Mouse (Mus musculus): ENCODE measurements around the gene Tmem132b.
"Not testable (repeated sequence)": the region's sequence is repeated elsewhere in the genome, so short reads cannot be mapped to it uniquely, and the experiment has no call there.

Tmem132b gene

DNA sequence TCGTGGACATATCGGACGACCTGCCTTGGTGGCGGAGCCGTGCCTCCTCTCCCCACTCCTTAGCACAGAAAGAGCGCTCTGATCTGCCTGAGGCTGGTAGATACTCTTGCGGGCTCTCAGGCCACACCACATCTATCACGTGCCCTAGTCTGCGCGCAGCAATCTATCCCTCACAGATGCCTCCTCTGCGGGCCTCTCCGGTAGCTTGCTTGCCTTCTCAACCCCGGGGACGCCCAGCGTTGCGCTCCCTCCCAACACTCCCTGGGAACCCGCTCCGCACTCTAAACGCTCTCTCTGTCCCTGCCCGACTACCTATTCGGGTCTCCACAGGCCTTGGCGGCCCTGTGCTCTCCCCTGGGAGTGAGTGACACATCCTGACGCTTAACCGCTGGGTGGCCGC, at the start of gene Tmem132b:
Tmem132b (plus strand) TSS at position 141 of the 400 bp plus-strand sequence.
- no peak for DNase-seq

GRCm38 (mm10) chr5:125482474-125482873, 49.1 kb upstream of the Tmem132b start:
- DNase-seq: no peak

DNA sequence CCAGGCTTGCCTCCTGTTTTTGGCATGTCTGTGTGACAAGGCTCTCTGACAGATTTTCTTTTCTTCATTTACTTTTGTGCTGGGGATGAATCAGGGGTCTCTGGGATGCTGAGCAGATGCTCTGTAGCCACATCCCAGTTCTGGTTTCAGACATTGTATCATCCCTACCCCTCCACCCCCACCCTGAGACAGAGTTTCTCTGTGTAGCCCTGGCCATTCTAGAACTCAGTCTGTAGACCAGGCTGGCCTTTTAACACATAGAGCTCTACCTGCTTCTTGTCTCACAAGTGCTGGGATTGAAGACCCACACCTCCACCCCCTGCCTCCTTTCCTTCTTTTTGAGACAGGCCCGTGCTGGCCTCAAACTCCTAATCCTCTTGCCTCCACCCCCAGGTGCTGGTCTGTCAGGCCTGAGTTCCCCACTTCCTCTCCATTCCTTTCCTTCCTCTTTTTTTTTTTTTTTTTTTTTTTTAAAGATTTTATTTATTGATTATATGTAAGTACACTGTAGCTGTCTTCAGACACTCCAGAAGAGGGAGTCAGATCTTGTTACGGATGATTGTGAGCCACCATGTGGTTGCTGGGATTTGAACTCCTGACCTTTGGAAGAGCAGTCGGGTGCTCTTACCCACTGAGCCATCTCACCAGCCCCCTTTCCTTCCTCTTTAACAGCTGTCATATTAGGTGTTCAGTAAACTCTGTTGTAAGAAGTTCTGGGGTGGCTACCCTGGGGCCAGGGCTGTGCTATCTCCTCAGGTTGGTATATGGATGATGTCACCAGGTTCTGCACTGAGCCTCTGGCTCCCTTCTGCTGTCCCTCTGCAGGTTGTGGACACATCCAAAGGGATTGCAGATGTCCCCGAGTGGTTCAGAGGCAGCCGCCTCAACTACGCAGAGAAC, 47.6 kb upstream of the Tmem132b start:
- DNase-seq: no peak

DNA sequence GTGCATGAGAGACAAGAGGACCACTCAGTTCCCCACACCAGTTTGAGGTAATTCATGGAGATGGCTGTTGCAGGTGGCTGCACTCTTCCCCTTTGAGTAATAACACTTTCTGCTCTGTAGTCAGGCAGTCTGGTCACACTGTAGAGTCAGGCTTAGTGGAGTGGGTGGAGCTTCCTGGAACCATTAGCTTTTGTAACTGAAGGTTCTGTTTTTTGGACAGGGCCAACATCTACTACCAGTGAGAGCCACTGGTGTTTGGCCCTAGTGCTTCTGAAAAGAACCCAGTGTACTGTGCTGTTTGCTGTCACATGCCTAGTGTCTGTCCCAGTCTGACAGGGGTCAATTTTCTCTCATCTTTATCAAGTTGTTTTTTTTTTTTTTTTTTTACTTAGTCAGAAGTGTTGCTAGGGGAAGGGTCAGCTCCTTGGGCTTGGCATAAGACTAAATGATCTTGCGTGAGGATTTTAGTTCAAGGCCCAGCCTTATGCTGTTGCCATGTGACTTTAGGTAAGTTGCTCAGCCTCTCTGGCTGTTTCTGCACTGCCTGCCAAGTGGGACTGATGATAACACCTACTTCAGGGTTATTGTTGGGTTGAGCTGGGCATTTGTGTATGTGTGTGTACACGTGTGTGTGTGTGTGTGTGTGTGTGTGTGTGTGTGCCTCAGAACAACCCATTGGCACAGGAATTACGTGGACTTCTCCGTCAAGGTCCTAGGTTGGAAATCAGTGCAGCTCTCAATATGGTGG, 46.4 kb upstream of the Tmem132b start:
- DNase-seq: no peak

DNA sequence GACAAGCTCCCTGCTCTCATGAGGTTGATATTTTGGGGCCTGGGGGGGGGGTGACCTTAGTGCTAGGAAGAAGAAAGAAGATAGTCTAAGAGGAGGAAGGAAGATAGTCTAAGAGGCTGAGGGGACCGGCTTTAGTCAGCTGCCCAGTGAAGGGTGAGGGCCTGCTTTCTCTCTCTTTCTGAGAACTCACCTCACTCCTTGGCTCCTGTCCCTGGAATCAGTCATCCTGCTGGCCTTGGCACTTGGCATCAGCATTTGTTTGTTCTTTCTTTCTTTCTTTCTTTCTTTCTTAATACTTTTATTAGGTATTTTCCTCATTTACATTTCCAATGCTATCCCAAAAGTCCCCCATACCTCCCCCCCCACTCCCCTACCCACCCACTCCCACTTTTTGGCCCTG, 45.5 kb upstream of the Tmem132b start:
- DNase-seq: no peak

DNA sequence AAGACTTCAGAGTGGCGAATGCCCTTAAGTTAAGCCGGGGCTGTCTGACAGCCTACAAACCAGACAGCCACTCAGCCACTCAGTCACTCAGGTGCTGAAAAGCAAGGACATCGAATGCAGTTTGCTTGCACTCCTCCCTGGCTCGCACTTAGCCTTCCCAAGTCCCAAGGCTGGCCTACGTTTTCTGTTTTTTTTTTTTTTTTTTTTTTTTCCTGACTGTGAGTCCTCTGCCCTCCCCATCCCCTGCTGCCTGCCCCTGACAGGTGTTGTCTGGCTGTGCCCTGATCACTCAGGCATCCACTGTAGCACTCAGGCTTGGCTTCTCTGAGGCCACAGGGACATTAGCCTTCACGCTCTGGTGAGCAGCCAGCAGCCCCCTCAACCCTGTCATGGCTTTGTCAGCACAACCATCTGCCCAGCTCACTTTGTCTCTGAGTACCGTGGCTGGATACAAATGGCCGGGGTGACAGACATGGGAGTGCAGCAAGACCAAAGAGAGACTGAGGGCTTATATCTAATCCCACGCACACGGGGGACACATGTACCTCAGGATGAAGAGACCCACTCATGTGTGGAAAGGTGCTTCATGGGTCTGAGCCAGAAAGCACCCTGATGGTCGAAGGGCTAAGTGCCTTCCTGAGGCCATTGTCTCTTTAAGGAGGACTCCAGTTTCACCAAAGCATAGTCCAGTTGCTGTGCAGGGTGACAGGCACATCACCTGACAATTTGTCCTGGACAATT, 44.0 kb upstream of the Tmem132b start:
- DNase-seq: peak; percentile 83

DNA sequence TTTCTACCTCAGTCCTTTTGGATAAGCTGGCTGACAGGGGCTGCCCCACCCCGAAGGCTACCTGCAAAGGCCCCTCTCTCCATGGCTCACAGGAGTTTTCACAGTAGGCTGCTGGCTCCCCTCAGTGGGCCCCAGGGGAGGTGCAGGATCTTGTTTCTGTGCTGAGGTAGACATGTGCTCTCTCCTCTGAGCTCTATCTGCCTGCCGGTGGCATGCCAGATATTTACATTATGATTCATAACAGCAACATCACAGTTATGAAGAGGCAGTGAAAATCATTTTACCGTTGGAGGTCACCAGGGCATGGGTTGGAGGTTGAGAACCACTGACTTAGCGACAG, 43.5 kb upstream of the Tmem132b start:
- DNase-seq: no peak

- DNase-seq: not testable (repeated sequence)
Measured at GRCm38 (mm10) chr5:125488953-125489352, 42.6 kb upstream of the Tmem132b start.

DNA sequence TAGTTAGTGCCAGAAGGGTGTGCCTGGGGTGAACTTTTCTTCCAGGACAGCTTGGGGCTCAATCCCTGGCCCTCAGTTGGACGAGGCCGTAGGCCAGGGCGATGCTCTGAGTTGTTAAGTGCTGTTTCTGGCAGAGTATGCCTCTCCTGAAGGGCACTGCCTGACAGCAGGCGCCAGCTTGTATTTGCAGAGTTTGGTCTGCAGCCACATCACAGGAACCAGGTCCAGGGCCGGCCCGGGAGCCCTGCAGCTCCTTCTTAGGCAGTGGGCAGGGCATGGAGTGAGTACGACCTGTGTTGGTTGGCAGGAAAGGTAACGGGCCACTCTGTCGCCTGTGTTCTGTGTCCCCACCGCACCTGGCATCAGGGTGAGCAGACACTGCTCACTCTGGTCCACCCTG, 40.5 kb upstream of the Tmem132b start:
- no peak for DNase-seq

DNA sequence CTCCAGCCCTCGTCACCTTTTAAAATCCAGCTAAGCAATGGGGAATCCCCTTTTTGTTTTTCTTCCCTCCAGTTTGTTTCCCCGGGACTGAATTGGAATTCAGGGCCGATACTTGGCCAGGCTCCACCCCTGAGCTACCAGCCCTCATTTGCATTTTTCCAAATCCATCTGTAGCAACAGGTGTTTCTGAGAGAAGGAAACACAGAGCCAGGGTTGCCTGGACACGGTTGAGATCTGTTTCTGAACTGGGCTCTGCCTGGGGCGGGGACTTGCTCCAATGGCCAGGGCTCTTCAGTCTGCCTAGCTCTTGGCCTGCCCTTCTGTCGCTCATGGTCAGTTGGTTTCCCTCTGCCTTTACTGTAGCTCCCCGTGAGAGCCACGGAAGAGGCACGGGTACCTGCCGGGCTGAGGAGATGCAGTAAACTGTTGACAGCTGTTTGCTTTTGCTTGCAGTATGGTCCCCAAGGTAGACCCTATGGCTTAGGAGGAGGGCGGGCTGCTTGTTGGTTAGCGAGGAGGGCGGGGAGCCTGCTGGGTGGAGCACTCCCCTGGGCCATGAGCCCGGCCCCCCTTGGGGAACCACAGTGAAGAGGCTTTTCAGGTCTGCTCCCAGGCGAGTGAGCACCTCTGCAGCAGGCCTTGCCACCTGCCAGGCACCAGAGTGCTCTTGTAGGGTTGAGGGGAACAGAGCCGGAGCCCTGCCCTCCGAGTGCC, 39.0 kb upstream of the Tmem132b start:
- no peak for DNase-seq

- no peak for DNase-seq
Measured at GRCm38 (mm10) chr5:125493093-125493423, 38.5 kb upstream of the Tmem132b start.

DNA sequence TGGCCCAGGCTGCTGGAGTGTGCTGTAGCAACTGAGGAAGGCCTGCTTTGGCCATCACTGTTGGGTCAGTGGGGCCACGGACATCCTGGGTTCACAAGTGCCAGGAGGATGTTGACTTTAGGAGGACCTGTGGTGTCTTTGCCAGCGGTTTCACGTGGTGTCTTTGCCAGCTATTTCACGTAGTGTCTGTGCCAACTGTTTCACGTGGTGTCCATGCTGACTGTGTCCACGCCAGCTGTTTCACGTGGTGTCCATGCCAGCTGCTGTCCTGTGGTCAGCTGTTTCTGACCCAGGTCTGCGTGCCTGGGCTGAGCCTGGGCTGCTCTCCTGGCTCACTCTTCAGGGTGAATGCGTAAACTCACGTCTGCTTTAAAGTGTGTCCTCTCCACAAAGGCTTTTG, 35.9 kb upstream of the Tmem132b start:
- DNase-seq: peak; percentile 70

DNA sequence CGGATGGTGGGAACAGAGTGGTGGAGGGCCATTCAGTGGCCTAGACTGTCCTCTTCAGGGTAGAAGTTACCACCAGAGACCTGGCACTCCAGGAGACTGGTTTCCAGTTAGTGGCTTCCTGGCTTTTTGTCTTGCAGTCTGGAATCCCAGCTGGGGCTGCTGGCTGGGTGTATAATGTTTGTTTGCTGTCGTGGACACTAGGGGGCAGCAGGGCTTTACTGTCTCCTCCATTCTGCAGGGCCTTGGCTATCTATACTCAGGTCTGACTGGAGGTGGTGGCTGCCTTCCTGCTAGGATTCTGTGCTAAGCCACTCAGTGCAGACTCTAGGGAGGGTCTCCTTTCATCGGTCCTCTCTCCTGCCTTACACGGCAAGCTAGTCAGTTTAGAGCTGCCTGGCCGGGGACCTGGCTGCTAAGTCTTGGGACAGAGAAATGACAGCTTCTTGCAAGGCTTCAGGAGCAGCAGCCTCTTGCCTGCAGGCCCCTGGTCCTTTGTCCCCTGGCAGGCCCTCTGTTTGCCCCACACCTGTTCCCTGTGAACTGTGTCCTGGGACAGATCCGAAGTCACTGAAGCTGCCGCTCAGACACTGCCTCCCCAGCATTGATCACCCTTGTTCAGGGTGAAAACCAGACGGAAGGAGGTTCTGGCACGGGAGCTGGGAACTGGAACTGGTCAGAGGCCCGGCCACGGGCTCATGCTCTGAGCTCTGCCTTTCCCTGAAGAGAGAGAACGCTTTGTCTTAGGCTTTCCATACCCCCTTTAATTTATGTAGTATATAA, 33.6 kb upstream of the Tmem132b start:
- DNase-seq: peak; percentile 68

- DNase-seq: no peak
Measured at GRCm38 (mm10) chr5:125501505-125501904, 30.1 kb upstream of the Tmem132b start.

- no peak for DNase-seq
Measured at GRCm38 (mm10) chr5:125502186-125502585, 29.4 kb upstream of the Tmem132b start.

- no peak for DNase-seq
Measured at GRCm38 (mm10) chr5:125503628-125504027, 27.9 kb upstream of the Tmem132b start.

GRCm38 (mm10) chr5:125504692-125505091, 26.9 kb upstream of the Tmem132b start:
- DNase-seq: no peak

- DNase-seq: no peak
Measured at GRCm38 (mm10) chr5:125505968-125506367, 25.6 kb upstream of the Tmem132b start.

DNA sequence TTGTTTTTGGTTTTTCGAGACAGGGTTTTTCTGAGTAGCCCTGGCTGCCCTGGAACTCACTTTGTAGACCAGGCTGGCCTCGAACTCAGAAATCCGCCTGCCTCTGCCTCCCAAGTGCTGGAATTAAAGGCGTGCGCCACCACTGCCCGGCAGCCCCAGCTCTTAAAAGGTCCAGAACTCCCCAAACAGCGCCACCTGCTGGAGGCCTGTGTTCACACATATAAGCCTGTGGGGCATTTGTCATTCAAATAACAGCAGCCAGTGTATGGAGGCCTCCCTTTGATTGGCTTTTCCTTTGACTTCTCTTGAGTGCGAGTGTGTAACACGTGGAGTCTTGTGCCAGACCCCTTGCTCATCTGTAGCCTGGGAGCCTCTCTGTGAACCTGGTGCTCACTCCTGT, 24.0 kb upstream of the Tmem132b start:
- DNase-seq: no peak

DNA sequence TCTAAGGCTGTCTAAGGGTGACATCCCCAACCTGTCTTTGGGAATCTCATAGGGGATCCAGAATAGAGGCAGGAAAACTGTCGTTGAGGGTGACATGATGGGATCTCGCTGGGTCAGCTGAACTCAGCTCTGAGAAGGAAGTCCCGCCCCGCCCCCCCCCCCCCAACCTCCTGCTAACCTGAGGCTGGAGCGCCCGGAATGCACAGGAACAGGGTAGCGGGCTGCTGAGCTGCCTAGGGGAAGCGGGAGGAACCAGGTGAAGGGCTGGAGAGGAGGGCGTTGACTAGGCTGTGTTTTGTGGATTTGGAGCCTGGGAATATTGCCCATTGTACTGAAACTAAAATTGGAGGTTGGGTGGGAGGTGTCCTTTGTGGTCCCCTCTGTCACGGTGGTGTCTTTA, 23.6 kb upstream of the Tmem132b start:
- DNase-seq: no peak

DNA sequence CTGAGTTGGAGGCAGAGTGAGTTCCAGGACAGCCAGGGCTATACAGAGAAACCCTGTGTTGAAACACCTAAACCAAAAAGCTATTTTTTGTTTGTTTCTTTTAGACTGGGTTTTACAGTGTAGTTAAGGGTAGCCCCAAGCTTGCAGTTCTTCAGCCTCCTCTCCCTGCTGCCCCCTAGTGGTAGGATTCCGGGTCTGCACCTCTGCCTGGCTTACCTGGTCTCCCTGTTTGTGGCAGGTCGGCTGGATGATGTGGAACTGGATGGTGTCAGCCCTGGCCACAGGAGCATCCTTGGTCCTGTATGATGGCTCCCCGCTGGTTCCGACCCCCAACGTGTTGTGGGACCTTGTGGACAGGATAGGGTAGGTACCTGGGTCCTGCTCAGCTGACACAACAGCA, 22.0 kb upstream of the Tmem132b start:
- peak; percentile 52 for DNase-seq

DNA sequence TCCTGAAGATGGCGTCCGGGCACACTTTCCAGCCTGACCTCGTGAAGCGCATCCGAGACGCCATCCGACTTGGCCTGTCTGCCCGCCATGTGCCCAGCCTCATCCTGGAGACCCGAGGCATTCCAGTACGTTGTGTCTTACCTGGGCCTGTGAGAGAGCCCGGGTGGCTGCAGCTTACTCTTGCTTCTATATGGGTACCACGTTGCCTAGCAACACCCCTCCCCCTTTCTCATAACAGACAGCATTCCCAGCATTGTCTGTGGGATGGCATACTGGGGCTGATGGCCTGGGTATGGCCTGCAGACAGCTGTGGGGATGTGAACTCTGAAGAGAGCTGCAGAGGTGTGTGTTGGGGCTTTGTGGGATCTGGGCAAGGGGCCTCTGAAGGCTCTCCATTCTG, 16.6 kb upstream of the Tmem132b start:
- DNase-seq: no peak

Data from kidney, adult 18-20 months (tissue).